Mouse (Mus musculus): ENCODE measurements around the gene Inka2. TPM values are rescaled to one million over a fixed set of nuclear protein-coding genes. Genes with fewer than 3 reads are reported as not detected.

Inka2 gene
- total and polyA plus RNA-seq, 3 experiments, result 0.39 to 0.61 TPM; not detected in 1

GRCm38 (mm10) chr3:105674595-105675218, 29.7 kb upstream of the Inka2 start (continued):
- TF ChIP-seq POLR2AphosphoS2 (IDR thresholded peaks at IDR 0.05; ENCODE audit: low read length) (no peak), KAT2A (conservative IDR thresholded peaks at IDR 0.05; ENCODE audit: low read depth, low read length) (no peak), TAL1 (IDR thresholded peaks at IDR 0.05; ENCODE audit: low read length) (no peak), CHD2 (IDR thresholded peaks at IDR 0.05; ENCODE audit: low read length) (no peak), SMC3 (IDR thresholded peaks at IDR 0.05; ENCODE audit: low read depth, low read length) (peak; percentile 97), TCF12 (IDR thresholded peaks at IDR 0.05; ENCODE audit: low read depth, low read length) (no peak), ZMIZ1 (IDR thresholded peaks at IDR 0.05; ENCODE audit: low read depth, low read length) (no peak), EP300 (IDR thresholded peaks at IDR 0.05; ENCODE audit: low read depth in 1 of 2, low read length in 2 of 2) (no peak), SIN3A (IDR thresholded peaks at IDR 0.05; ENCODE audit: low read length) (peak; percentile 68), JUND (IDR thresholded peaks at IDR 0.05; ENCODE audit: low read depth, low read length) (no peak), NRF1 (IDR thresholded peaks at IDR 0.05; ENCODE audit: insufficient read depth, low read depth, low read length, poor library complexity, severe bottlenecking) (no peak), USF1 (IDR thresholded peaks at IDR 0.05; ENCODE audit: low read depth, low read length) (no peak), RAD21 (IDR thresholded peaks at IDR 0.05; ENCODE audit: low read depth, low read length) (no peak; the same call in none of the 2 replicates)

- H3K9me3 ChIP-seq (replicated peaks; ENCODE audit: insufficient read depth, low read length), result no peaks in the 10 kb centered on the region
- no peak overlapping the region for H3K9ac ChIP-seq (ENCODE audit: control insufficient read depth, low read depth, low read length, poor library complexity, severe bottlenecking)
- no peaks in the 10 kb centered on the region for H3K27me3 ChIP-seq (ENCODE audit: control insufficient read depth in 1 of 2, insufficient read depth in 2 of 2, low read length in 2 of 2)
- H3K36me3 ChIP-seq (ENCODE audit: control insufficient read depth in 1 of 2, insufficient read depth in 2 of 2, low read length in 2 of 2), result peaks cover 0 to 8% of the 10 kb centered on the region in 2 experiments; a peak in 2 of 4 replicates
- no peak overlapping the region for H3K4me3 ChIP-seq (ENCODE audit: control insufficient read depth in 1 of 2, insufficient read depth in 1 of 2, low read depth in 2 of 2, low read length in 2 of 2)
- H3K79me2 ChIP-seq (ENCODE audit: control insufficient read depth, insufficient read depth, low read length, poor library complexity), result no peaks in the 10 kb centered on the region
- H3K27ac ChIP-seq (ENCODE audit: control insufficient read depth, low read depth, low read length), result no peak overlapping the region
- peaks cover 0 to 2% of the 10 kb centered on the region in 2 experiments; a peak in 1 of 4 replicates for H3K4me1 ChIP-seq (ENCODE audit: control insufficient read depth in 1 of 2, insufficient read depth in 2 of 2, low read length in 2 of 2)
- peak; percentile 41 for DNase-seq (ENCODE audit: low read depth, low spot score)
- TF ChIP-seq HCFC1 (IDR thresholded peaks at IDR 0.05; ENCODE audit: low read depth, low read length), result no peak
- TF ChIP-seq CHD2 (IDR thresholded peaks at IDR 0.05; ENCODE audit: low read length), result no peak
- no peak for TF ChIP-seq UBTF (IDR thresholded peaks at IDR 0.05; ENCODE audit: borderline replicate concordance, insufficient read depth, low read depth, low read length)
- no peak for TF ChIP-seq CTCF (IDR thresholded peaks at IDR 0.05 in 2 of 3, conservative IDR thresholded peaks at IDR 0.05 in 1 of 3; ENCODE audit: control insufficient read depth in 1 of 3, insufficient read depth in 1 of 3, low read depth in 2 of 3, low read length in 3 of 3, poor library complexity in 1 of 3, severe bottlenecking in 1 of 3)
- no peak; the same call in 1 of the 2 replicates for TF ChIP-seq SMC3 (IDR thresholded peaks at IDR 0.05; ENCODE audit: low read depth, low read length)
- no peak for TF ChIP-seq TAL1 (IDR thresholded peaks at IDR 0.05; ENCODE audit: low read length)
- no peak for TF ChIP-seq ZC3H11A (IDR thresholded peaks at IDR 0.05; ENCODE audit: low read depth, low read length)
- TF ChIP-seq POLR2AphosphoS2 (IDR thresholded peaks at IDR 0.05; ENCODE audit: low read length), result no peak
- TF ChIP-seq USF1 (IDR thresholded peaks at IDR 0.05; ENCODE audit: low read depth, low read length), result no peak
Observed at GRCm38 (mm10) chr3:105675932-105676331, 28.5 kb upstream of the Inka2 start.

Data from MEL (cell line).